Mouse (Mus musculus): Measurements from ENCODE around the gene Ly6g6c. TPM values are rescaled to one million over a fixed set of nuclear protein-coding genes. Genes with fewer than 3 reads are reported as not detected.
"Not testable (repeated sequence)": the region's sequence is repeated elsewhere in the genome, so short reads cannot be mapped to it uniquely, and the experiment has no call there.

Gene Ly6g6c
- polyA plus RNA-seq, 1 experiment, result 0.18 TPM

DNA sequence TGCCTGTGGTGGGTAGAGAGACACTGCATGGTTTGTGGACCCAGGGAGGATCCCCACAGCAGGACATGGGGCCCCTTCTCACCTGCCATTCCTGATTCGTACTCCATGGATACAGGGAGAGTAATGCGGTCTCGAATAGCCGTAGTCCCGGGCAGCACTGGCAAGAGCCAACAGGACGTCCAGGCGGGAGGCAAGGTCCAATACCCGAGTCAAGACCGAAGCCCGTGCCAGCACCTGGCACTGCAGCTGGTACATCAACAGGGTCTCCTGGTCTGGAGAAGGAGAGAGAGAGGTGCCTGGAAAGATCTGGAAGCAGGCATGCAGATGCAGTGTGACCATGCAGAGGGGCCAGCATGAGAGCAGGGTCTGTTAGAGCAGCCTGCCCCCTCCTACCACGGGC, 33.9 kb upstream of the Ly6g6c start:
- Histone ChIP-seq H3K4me2 (ENCODE audit: low read depth) (no peak overlapping the region), H3K36me3 (ENCODE audit: control insufficient read depth, insufficient read depth) (no peaks in the 10 kb centered on the region), H3K4me3 (no peak overlapping the region), H3K27me3 (ENCODE audit: control insufficient read depth, insufficient read depth, insufficient read length) (no peaks in the 10 kb centered on the region), H3K79me2 (ENCODE audit: control insufficient read depth, insufficient read depth) (no peaks in the 10 kb centered on the region), H3ac (ENCODE audit: control insufficient read depth, insufficient read length) (no peak overlapping the region)
- TF ChIP-seq REST (IDR thresholded peaks at IDR 0.05; ENCODE audit: insufficient read depth, insufficient read length), result no peak
- no peak for TF ChIP-seq POLR2AphosphoS2 (IDR thresholded peaks at IDR 0.05; ENCODE audit: insufficient read length, low read depth)
- TF ChIP-seq MYOD1 (IDR thresholded peaks at IDR 0.05; ENCODE audit: control insufficient read depth in 1 of 3, insufficient read length in 2 of 3, low read depth in 2 of 3), result no peak
- TF ChIP-seq TCF12 (IDR thresholded peaks at IDR 0.05; ENCODE audit: insufficient read depth, poor library complexity, severe bottlenecking), result no peak
- TF ChIP-seq TCF3 (IDR thresholded peaks at IDR 0.05; ENCODE audit: insufficient read length, low read depth), result no peak
- no peak for TF ChIP-seq POLR2A (IDR thresholded peaks at IDR 0.05; ENCODE audit: insufficient read length, low read depth)
- no peak for TF ChIP-seq CEBPB (IDR thresholded peaks at IDR 0.05; ENCODE audit: insufficient read depth, poor library complexity, severe bottlenecking)
- TF ChIP-seq MYOG (IDR thresholded peaks at IDR 0.05; ENCODE audit: control insufficient read depth in 1 of 3, insufficient read depth in 1 of 3, insufficient read length in 2 of 3, low read depth in 2 of 3), result no peak
- TF ChIP-seq E2F4 (IDR thresholded peaks at IDR 0.05; ENCODE audit: insufficient read depth), result no peak
- TF ChIP-seq USF1 (IDR thresholded peaks at IDR 0.05; ENCODE audit: low read depth), result no peak
- no peak for TF ChIP-seq SRF (IDR thresholded peaks at IDR 0.05; ENCODE audit: control insufficient read depth, insufficient read length, low read depth)
- TF ChIP-seq MAX (IDR thresholded peaks at IDR 0.05; ENCODE audit: low read depth), result no peak

DNA sequence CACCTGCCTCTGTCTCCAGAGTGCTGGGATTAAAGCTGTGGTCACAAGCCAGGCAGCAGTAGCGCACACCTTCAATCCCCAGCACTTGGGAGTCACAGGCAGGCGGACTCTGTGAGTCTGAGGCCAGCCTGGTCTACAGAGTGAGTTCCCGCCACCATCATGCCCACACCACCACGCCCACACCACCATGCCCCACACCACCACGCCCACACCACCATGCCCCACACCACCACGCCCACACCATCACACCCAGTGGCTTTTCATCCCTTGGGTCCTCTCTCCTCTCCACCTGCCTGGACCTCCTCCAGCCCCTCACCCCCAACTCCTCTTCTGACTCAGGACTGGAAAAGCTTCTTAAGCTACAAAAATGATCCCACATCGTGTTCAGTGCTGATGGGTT, 33.3 kb upstream of the Ly6g6c start:
- Histone ChIP-seq H3K79me2 (ENCODE audit: control insufficient read depth, insufficient read depth) (no peaks in the 10 kb centered on the region), H3K27me3 (ENCODE audit: control insufficient read depth, insufficient read depth, insufficient read length) (no peaks in the 10 kb centered on the region), H3ac (ENCODE audit: control insufficient read depth, insufficient read length) (no peak overlapping the region), H3K4me2 (ENCODE audit: low read depth) (no peak overlapping the region), H3K36me3 (ENCODE audit: control insufficient read depth, insufficient read depth) (no peaks in the 10 kb centered on the region), H3K4me3 (no peak overlapping the region)
- TF ChIP-seq CEBPB (IDR thresholded peaks at IDR 0.05; ENCODE audit: insufficient read depth, poor library complexity, severe bottlenecking), result no peak
- no peak for TF ChIP-seq E2F4 (IDR thresholded peaks at IDR 0.05; ENCODE audit: insufficient read depth)
- TF ChIP-seq TCF3 (IDR thresholded peaks at IDR 0.05; ENCODE audit: insufficient read length, low read depth), result no peak
- TF ChIP-seq POLR2AphosphoS2 (IDR thresholded peaks at IDR 0.05; ENCODE audit: insufficient read length, low read depth), result no peak
- no peak for TF ChIP-seq SRF (IDR thresholded peaks at IDR 0.05; ENCODE audit: control insufficient read depth, insufficient read length, low read depth)
- TF ChIP-seq TCF12 (IDR thresholded peaks at IDR 0.05; ENCODE audit: insufficient read depth, poor library complexity, severe bottlenecking), result no peak
- no peak for TF ChIP-seq MAX (IDR thresholded peaks at IDR 0.05; ENCODE audit: low read depth)

DNA sequence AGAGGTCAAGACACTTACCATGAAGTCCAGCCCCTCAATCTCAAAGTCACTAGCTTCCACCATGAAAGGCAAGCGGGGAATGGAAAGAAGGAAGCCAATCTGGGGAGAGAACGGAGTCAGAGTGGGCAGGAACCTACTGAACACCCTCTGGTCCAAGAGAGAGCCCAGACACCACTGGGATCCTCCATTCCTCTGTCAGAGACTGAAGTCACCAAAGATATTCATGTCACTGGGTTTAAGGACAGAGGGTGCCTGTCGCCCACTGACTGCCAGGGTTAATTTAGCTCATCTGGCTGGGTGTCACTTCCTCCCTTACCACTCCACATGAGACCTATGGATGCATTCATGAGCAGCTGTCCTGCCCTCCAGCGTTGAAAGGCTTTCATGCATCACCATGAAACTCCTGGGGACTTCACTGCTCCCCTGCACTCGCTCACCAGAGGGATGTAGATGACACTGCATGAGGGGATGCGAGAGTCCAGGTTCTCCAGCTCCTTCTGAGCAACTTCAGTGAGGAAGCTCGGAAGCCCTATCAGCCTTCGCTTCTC, 32.8 kb upstream of the Ly6g6c start:
- no peak overlapping the region for H3K4me3 ChIP-seq
- TF ChIP-seq USF1 (IDR thresholded peaks at IDR 0.05; ENCODE audit: low read depth) (no peak), MAX (IDR thresholded peaks at IDR 0.05; ENCODE audit: low read depth) (no peak), REST (IDR thresholded peaks at IDR 0.05; ENCODE audit: insufficient read depth, insufficient read length) (no peak), POLR2A (IDR thresholded peaks at IDR 0.05; ENCODE audit: insufficient read length, low read depth) (no peak), TCF12 (IDR thresholded peaks at IDR 0.05; ENCODE audit: insufficient read depth, poor library complexity, severe bottlenecking) (no peak)
- H3K4me2 ChIP-seq (ENCODE audit: low read depth), result no peak overlapping the region
- no peak overlapping the region for H3ac ChIP-seq (ENCODE audit: control insufficient read depth, insufficient read length)
- H3K36me3 ChIP-seq (ENCODE audit: control insufficient read depth, insufficient read depth), result no peaks in the 10 kb centered on the region
- H3K79me2 ChIP-seq (ENCODE audit: control insufficient read depth, insufficient read depth), result no peaks in the 10 kb centered on the region
- no peaks in the 10 kb centered on the region for H3K27me3 ChIP-seq (ENCODE audit: control insufficient read depth, insufficient read depth, insufficient read length)

DNA sequence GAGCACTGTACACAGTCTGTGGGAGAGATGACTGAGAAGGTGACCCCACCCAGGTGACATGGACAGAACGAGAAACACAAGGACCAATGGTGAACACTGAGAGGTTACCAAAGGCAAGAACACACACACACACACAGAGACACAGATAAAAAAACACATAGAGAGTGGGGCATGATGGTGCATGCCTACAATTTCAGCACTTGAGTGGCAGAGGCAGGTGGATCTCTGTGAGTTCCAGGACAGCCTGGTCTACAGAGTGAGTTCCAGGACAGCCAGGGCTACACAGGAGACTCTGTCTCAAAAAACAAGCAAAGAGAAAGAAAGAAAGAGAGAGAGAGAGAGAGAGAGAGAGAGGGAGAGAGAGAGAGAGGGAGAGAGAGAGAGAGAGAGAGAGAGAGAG, 31.5 kb upstream of the Ly6g6c start:
- not testable (repeated sequence) for H3K27me3 ChIP-seq (ENCODE audit: control insufficient read depth, insufficient read depth, insufficient read length); H3ac ChIP-seq (ENCODE audit: control insufficient read depth, insufficient read length); H3K4me3 ChIP-seq; H3K36me3 ChIP-seq (ENCODE audit: control insufficient read depth, insufficient read depth); H3K4me2 ChIP-seq (ENCODE audit: low read depth); H3K79me2 ChIP-seq (ENCODE audit: control insufficient read depth, insufficient read depth)
- peak in 2 of 3 experiments; percentile 35 to 58 for TF ChIP-seq MYOD1 (IDR thresholded peaks at IDR 0.05; ENCODE audit: control insufficient read depth in 1 of 3, insufficient read length in 2 of 3, low read depth in 2 of 3)

- TF ChIP-seq MYOD1 (IDR thresholded peaks at IDR 0.05; ENCODE audit: control insufficient read depth in 1 of 3, insufficient read length in 2 of 3, low read depth in 2 of 3) (no peak), MAX (IDR thresholded peaks at IDR 0.05; ENCODE audit: low read depth) (no peak)
- Histone ChIP-seq H3K79me2 (ENCODE audit: control insufficient read depth, insufficient read depth) (no peaks in the 10 kb centered on the region), H3ac (ENCODE audit: control insufficient read depth, insufficient read length) (no peak overlapping the region), H3K4me3 (no peak overlapping the region), H3K36me3 (ENCODE audit: control insufficient read depth, insufficient read depth) (no peaks in the 10 kb centered on the region), H3K27me3 (ENCODE audit: control insufficient read depth, insufficient read depth, insufficient read length) (no peaks in the 10 kb centered on the region), H3K4me2 (ENCODE audit: low read depth) (no peak overlapping the region)
Measured at GRCm38 (mm10) chr17:35034896-35035295, 30.3 kb upstream of the Ly6g6c start.

All from myocyte (in vitro differentiated cells).